Mouse (Mus musculus) lung, postnatal 36 days (tissue): ENCODE results near the gene Gins1.

Experiments
- DNase-seq: peaks from one replicate; pipeline ENCODE4 v3.0.0; 2022; ENCODE audit warnings: mixed read lengths

Gins1 gene

DNA sequence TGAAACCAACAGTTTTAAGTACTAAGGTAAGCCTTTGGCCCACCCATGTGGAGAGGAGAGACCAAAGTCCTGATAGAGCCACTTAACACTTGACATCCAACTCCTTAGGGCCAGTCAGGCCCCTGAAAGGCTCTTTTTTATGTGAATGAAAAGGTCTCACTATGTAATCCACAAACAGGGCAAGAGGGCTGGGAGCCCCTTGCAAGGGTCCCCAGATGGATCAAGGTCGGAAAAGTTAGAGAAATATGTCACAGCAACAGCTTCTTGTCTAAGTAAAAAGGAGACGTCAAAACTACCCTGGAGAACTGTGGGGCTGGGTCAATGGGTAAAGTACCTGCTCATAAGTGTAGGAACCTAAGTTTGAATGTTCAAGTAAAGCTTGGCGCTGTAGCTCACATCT is 59.4 kb downstream of the Gins1 start:
- no peak for DNase-seq

- DNase-seq = no peak
Measured at GRCm38 (mm10) chr2:150965951-150966350, 60.8 kb downstream of the Gins1 start.

- DNase-seq = no peak
Measured at GRCm38 (mm10) chr2:150967491-150967890, 62.3 kb downstream of the Gins1 start.

DNA sequence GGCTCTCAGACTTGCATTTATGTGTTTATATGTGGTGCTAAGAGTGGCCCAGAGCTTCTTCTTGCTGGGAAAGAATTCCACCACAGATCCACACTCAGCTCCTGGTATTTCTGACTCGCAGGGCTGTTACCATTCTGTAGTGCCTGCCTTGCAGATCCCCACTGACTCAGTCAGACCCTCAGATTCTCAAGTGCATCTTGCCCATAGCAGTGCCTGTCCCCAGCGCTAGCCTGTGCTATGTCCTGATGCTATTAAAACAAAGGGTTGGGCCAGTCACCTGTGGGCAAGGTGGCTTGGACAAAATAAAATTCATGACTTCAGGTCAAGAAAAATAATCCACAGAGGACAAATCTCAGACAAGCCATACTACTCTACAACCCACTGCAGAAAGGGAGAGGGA is 64.0 kb downstream of the Gins1 start:
- DNase-seq = no peak

GRCm38 (mm10) chr2:150971856-150972255 is 66.7 kb downstream of the Gins1 start:
- DNase-seq = no peak

DNA sequence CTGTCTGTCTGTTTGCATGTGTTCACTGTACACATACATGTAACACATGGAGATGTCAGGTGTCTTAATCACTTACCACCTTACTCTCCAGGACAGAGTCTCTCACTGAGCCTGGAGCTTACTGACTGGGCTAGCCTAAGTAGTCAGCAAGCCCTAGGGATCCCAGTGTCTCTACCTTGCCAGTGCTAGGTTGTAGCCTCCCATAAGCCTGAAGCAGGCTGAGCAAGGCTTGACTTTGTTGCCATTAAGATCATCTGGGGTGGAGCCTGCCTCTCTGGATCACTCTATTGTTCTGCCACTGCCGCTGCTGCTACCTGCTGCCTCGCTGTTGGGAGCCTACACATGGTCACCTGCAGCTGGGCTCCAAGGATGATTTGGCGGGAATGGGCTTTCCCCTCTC is 67.5 kb downstream of the Gins1 start:
- DNase-seq = no peak

DNA sequence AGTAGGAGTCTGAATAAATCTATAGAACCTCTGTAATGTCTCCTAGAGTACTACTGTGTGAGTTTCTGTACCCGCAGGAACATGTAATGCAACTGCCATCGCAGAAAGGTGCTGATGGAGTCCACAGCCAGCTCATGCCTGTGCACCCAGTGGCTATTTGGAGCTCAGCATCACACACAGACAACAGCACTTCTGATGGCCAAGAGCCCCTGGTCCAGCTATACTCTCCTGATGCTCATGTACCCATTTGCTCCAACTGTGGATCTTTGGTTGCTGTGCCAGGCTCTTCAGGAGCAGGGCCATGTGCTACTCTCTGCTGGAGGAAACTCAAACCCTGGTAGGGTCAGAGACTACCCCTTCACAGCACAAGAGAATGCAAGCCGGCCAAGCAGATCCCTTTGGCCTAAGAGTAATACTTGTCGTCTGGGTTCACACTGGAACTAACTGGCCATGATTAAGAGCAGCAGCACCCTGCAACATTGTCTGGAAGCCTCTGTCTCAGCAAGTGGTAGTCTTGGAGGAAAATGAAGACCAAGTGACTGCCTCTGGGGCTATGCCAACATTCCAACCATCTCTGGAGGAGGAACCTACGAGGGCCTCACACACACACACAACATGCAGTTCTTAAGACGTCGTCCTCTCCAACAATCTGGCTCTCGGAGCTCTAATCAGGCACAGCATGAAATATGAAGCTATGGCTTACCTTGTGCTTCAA is 68.4 kb downstream of the Gins1 start:
- DNase-seq = no peak

- no peak for DNase-seq
Measured at GRCm38 (mm10) chr2:150976871-150977270, 71.7 kb downstream of the Gins1 start.

DNA sequence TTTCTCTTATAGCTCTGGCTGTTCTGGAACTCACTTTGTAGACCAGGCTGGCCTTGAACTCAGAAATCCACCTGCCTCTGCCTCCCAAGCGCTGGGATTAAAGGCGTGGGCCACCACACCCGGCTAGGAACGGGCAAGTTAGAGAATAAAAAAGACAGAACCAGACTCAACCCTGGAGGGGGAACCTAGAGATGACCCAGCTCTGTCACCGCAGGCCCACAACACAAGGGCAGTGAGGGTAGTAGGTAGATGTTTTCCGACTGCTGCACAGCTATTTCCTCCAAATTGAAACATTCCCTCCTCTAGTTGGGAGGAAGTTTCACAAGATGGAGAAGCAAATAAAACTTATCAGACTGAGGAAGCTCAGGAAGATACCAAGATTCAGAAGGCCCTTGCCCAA is 72.5 kb downstream of the Gins1 start:
- DNase-seq = no peak

DNA sequence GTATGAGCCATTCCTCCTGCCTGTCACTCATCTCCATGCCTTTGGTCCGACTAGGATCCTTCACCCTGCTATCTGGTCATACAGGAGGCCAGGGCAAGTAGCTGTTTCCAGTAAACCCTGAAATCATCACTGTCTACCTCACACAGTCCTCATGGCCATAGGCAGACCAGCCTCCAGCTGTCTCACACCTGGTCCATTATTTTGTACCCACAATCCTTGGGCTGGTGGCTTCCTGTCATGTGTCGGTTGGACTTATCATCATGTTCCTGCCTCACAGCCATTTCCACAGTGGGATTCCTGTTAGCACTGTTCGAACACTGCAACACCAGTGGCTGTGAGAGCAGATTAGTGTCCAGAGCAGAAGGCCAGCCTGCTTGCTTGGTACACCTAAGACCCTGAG is 73.6 kb downstream of the Gins1 start:
- no peak for DNase-seq

DNA sequence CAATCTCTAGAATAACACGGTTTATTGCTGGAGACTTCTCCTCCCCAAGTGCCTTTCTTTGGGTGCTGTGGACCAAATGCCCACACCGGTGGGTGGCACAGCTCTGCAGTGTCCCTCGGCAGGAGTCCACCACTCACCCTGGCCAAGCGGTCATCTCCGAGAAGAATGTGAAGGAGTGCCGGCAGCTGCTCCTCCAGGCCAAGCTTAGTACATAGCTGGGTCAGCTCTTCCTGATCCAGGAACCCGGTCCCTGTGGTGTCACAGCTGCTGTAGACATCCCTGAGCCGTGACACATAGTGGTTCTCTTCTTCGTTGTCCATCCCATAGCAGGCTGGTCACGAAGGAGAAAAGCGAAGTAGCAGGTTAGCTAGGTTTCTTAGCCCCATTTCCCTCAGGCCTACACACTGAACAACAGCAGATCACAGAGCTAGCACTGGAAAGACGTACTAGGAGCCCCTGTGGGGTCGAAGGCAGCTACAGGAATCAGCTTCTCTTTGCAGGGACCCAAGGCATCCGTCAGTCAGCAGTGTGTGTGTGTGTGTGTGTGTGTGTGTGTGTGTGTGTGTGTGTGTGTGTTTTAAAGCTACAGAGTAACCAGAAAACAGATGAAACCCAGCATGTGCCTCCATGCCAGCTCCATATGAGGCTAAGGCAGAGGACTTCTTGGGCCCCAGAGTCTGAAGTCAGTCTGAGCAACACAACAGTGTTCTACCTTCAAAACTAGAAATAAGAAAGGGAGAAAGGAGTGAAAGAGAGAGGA is 74.8 kb downstream of the Gins1 start:
- DNase-seq = no peak
